Mouse (Mus musculus) liver, embryonic 15.5 days (tissue): ENCODE results near the gene Olfr214. TPM values are rescaled to one million over a fixed set of nuclear protein-coding genes. Genes with fewer than 3 reads are reported as not detected.
"Not testable (repeated sequence)": the region's sequence is repeated elsewhere in the genome, so short reads cannot be mapped to it uniquely, and the experiment has no call there.

Experiments
- ATAC-seq: fragments of 200-750 bp; cut with Nextera tagmentation; 2 replicates; pipeline ENCODE4 v1.8.0; 2017; ENCODE audit warnings: moderate number of reproducible peaks, mild to moderate bottlenecking, moderate library complexity; ENCODE audit not compliant: insufficient read depth
- H3K27ac ChIP-seq: fragments of 300-500 bp; sonication (generic); replicated peaks from 2 replicates; pipeline ENCODE4 v1.5.1; 2015; ENCODE audit warnings: mild to moderate bottlenecking, inconsistent platforms
- H3K27me3 ChIP-seq: fragments of 300-500 bp; sonication (generic); 2 replicates; pipeline ENCODE4 v1.6.1; 2015; ENCODE audit warnings: mild to moderate bottlenecking, inconsistent platforms
- H3K36me3 ChIP-seq: fragments of 300-500 bp; sonication (generic); replicated peaks from 2 replicates; pipeline ENCODE4 v1.6.1; 2015; ENCODE audit warnings: moderate library complexity, mild to moderate bottlenecking, inconsistent platforms
- H3K4me1 ChIP-seq: fragments of 300-500 bp; sonication (generic); replicated peaks from 2 replicates; pipeline ENCODE4 v1.6.1; 2015; ENCODE audit warnings: inconsistent platforms
- H3K4me2 ChIP-seq: fragments of 300-500 bp; sonication (generic); 2 replicates; pipeline ENCODE4 v1.6.1; 2015; ENCODE audit warnings: moderate library complexity, mild to moderate bottlenecking, inconsistent platforms
- H3K4me3 ChIP-seq: fragments of 300-500 bp; sonication (generic); replicated peaks from 2 replicates; pipeline ENCODE4 v1.5.1; 2015; ENCODE audit warnings: mild to moderate bottlenecking, inconsistent platforms
- H3K9ac ChIP-seq: fragments of 300-500 bp; sonication (generic); 2 replicates; pipeline ENCODE4 v1.6.1; 2015; ENCODE audit warnings: moderate library complexity, mild to moderate bottlenecking, inconsistent platforms
- H3K9me3 ChIP-seq: fragments of 300-500 bp; sonication (generic); replicated peaks from 2 replicates; pipeline ENCODE4 v1.6.1; 2016; ENCODE audit warnings: inconsistent platforms
- WGBS: fragments of 180-500 bp; shearing (Covaris S2); methylation state at CpG from one replicate; pipeline ENCODE4 v1.1.7; 2015; ENCODE audit warnings: mixed read lengths; ENCODE audit not compliant: insufficient replicate concordance; 5-methylcytosine and 5-hydroxymethylcytosine counted together
- polyA plus RNA-seq: library from polyadenylated mRNA; unstranded; fragments of >200 nt; fragmentation: Nextera tagmentation; extraction: Ambion mirVana; gene quantifications from 2 replicates; pipeline ENCODE4 v1.2.1, GENCODE M21; 2015

The Olfr214 gene
- not detected in 2 replicates for polyA plus RNA-seq

GRCm38 (mm10) chr6:116553935-116554334 is at the start of gene Olfr214:
Gene Olfr214 (plus strand): TSS chr6:116554235.
- Histone ChIP-seq H3K4me1 (no peaks in the 10 kb centered on the region), H3K36me3 (no peaks in the 10 kb centered on the region), H3K4me2 (no peak within 1 kb of the TSS), H3K9me3 (no peaks in the 10 kb centered on the region), H3K4me3 (no peak within 1 kb of the TSS), H3K27ac (no peak within 1 kb of the TSS), H3K27me3 (no peaks in the 10 kb centered on the region), H3K9ac (no peak within 1 kb of the TSS)
- ATAC-seq, result no peak
- WGBS, result 62% methylated on average over 1 of the region's 1 CpGs

- WGBS, result 74% methylated on average over 20 of the region's 20 CpGs
- H3K4me1 ChIP-seq, result not testable (repeated sequence)
Measured at GRCm38 (mm10) chr6:116506302-116507003, 47.6 kb upstream of the Olfr214 start, which contains the start of gene Olfr212. Gene Olfr212 (plus strand): TSS chr6:116506516.

GRCm38 (mm10) chr6:116514832-116515231 is 39.2 kb upstream of the Olfr214 start:
- Histone ChIP-seq H3K36me3 (no peaks in the 10 kb centered on the region), H3K27ac (no peak overlapping the region), H3K9me3 (no peaks in the 10 kb centered on the region), H3K9ac (no peak overlapping the region), H3K4me2 (no peak overlapping the region), H3K4me1 (no peaks in the 10 kb centered on the region), H3K27me3 (no peaks in the 10 kb centered on the region), H3K4me3 (no peak overlapping the region)
- ATAC-seq, result no peak

More at GRCm38 (mm10) chr6:116506302-116507003, 47.6 kb upstream of the Olfr214 start, which contains the start of gene Olfr212:
- H3K36me3 ChIP-seq, H3K27ac ChIP-seq, H3K9me3 ChIP-seq, H3K4me2 ChIP-seq, H3K4me3 ChIP-seq, H3K9ac ChIP-seq, H3K27me3 ChIP-seq, ATAC-seq: not testable (repeated sequence)

GRCm38 (mm10) chr6:116538156-116538555 is 15.9 kb upstream of the Olfr214 start, which contains the start of gene Olfr213:
Gene Olfr213 (plus strand): TSS chr6:116538456.
- Histone ChIP-seq H3K4me1 (no peaks in the 10 kb centered on the region), H3K4me2 (no peak within 1 kb of the TSS), H3K9ac (no peak within 1 kb of the TSS), H3K4me3 (no peak within 1 kb of the TSS), H3K27ac (no peak within 1 kb of the TSS), H3K27me3 (no peaks in the 10 kb centered on the region), H3K9me3 (no peaks in the 10 kb centered on the region), H3K36me3 (no peaks in the 10 kb centered on the region)
- no peak for ATAC-seq
- WGBS, result 41% methylated on average over 1 of the region's 1 CpGs

- Histone ChIP-seq H3K4me2 (no peak overlapping the region), H3K4me3 (no peak overlapping the region), H3K9me3 (no peaks in the 10 kb centered on the region), H3K27ac (no peak overlapping the region), H3K4me1 (no peaks in the 10 kb centered on the region), H3K27me3 (no peaks in the 10 kb centered on the region), H3K9ac (no peak overlapping the region), H3K36me3 (no peaks in the 10 kb centered on the region)
- 35% methylated on average over 2 of the region's 2 CpGs for WGBS
- ATAC-seq, result no peak
Measured at GRCm38 (mm10) chr6:116542500-116542899, 11.5 kb upstream of the Olfr214 start.

- not testable (repeated sequence) for H3K4me2 ChIP-seq, ATAC-seq, H3K9me3 ChIP-seq, H3K9ac ChIP-seq, H3K27me3 ChIP-seq, H3K4me3 ChIP-seq, H3K27ac ChIP-seq, H3K36me3 ChIP-seq, H3K4me1 ChIP-seq
- WGBS, result 71% methylated on average over 11 of the region's 11 CpGs
Measured at GRCm38 (mm10) chr6:116550841-116551240, 3.2 kb upstream of the Olfr214 start, which contains the start of gene Gm5580. Gene Gm5580 (plus strand): TSS chr6:116551141.

- ATAC-seq, result no peak
- 51% methylated on average over 3 of the region's 3 CpGs for WGBS
- no peaks in the 10 kb centered on the region for H3K27me3 ChIP-seq
Measured at GRCm38 (mm10) chr6:116554952-116555351, 917 bp downstream of the Olfr214 start.

GRCm38 (mm10) chr6:116569834-116570233 is 15.8 kb downstream of the Olfr214 start:
- H3K9ac ChIP-seq, result no peak overlapping the region
- ATAC-seq, result no peak
- no peak overlapping the region for H3K4me2 ChIP-seq
- no peak overlapping the region for H3K4me3 ChIP-seq
- no peaks in the 10 kb centered on the region for H3K4me1 ChIP-seq
- H3K27ac ChIP-seq, result no peak overlapping the region
- 14% methylated on average over 3 of the region's 3 CpGs for WGBS
- H3K27me3 ChIP-seq, result no peaks in the 10 kb centered on the region
- H3K9me3 ChIP-seq, result no peaks in the 10 kb centered on the region
- H3K36me3 ChIP-seq, result no peaks in the 10 kb centered on the region

More at GRCm38 (mm10) chr6:116554952-116555351, 917 bp downstream of the Olfr214 start:
- Histone ChIP-seq H3K4me3 (no peak overlapping the region), H3K4me2 (no peak overlapping the region), H3K9me3 (no peaks in the 10 kb centered on the region), H3K9ac (no peak overlapping the region), H3K4me1 (no peaks in the 10 kb centered on the region), H3K27ac (no peak overlapping the region), H3K36me3 (no peaks in the 10 kb centered on the region)

GRCm38 (mm10) chr6:116584095-116584494 is 30.1 kb downstream of the Olfr214 start, which contains the start of gene Olfr215:
Gene Olfr215 (minus strand): TSS chr6:116584195.
- Histone ChIP-seq H3K4me3 (no peak within 1 kb of the TSS), H3K9me3 (no peaks in the 10 kb centered on the region)
- WGBS, result 52% methylated on average over 4 of the region's 4 CpGs

GRCm38 (mm10) chr6:116600969-116601368 is 46.9 kb downstream of the Olfr214 start:
- not testable (repeated sequence) for ATAC-seq, H3K4me2 ChIP-seq, H3K27ac ChIP-seq, H3K9me3 ChIP-seq, H3K9ac ChIP-seq, H3K36me3 ChIP-seq, H3K27me3 ChIP-seq, H3K4me1 ChIP-seq, H3K4me3 ChIP-seq

More at GRCm38 (mm10) chr6:116584095-116584494, 30.1 kb downstream of the Olfr214 start, which contains the start of gene Olfr215:
- Histone ChIP-seq H3K9ac (no peak within 1 kb of the TSS), H3K4me2 (no peak within 1 kb of the TSS), H3K36me3 (no peaks in the 10 kb centered on the region), H3K27me3 (no peaks in the 10 kb centered on the region), H3K4me1 (no peaks in the 10 kb centered on the region), H3K27ac (no peak within 1 kb of the TSS)
- ATAC-seq, result no peak

- H3K4me2 ChIP-seq, result no peak overlapping the region
- no peak overlapping the region for H3K27ac ChIP-seq
- ATAC-seq, result no peak
- 25% methylated on average over 4 of the region's 4 CpGs for WGBS
- H3K9ac ChIP-seq, result no peak overlapping the region
- H3K9me3 ChIP-seq, result no peaks in the 10 kb centered on the region
- no peaks in the 10 kb centered on the region for H3K4me1 ChIP-seq
- no peaks in the 10 kb centered on the region for H3K36me3 ChIP-seq
- no peak overlapping the region for H3K4me3 ChIP-seq
- no peaks in the 10 kb centered on the region for H3K27me3 ChIP-seq
Measured at GRCm38 (mm10) chr6:116607230-116607629, 53.2 kb downstream of the Olfr214 start.
